Mouse (Mus musculus): Measurements from ENCODE around the gene P4hb.

DNA sequence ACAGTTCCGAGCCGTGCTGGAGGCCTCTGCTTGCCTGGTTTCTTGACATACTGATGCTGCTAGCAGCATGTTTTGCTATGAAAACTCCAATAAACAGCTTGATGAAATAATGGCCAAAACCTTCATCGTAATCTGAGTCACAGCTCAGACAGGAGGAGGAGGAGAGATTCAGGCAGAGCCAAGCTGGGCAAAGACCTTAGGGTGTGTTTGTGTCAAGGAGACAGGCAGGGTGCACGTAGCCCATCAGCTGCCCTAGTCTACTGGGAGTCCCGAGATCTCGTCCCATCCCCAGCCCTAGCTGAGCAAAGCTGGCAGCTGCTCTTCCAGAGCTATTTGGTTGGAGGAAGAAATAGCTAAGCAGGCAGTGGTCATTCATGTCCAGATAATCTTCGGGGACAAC, 32.6 kb upstream of the P4hb start:
- TF ChIP-seq ZC3H11A (IDR thresholded peaks at IDR 0.05; ENCODE audit: borderline replicate concordance, low read depth, low read length) (no peak), CHD2 (IDR thresholded peaks at IDR 0.05; ENCODE audit: low read depth, low read length) (no peak), MAFK (IDR thresholded peaks at IDR 0.05; ENCODE audit: insufficient read depth, low read depth, low read length) (no peak), ZNF384 (IDR thresholded peaks at IDR 0.05; ENCODE audit: low read depth, low read length) (no peak)
